Mouse (Mus musculus): ENCODE results near the gene Susd4.

DNA sequence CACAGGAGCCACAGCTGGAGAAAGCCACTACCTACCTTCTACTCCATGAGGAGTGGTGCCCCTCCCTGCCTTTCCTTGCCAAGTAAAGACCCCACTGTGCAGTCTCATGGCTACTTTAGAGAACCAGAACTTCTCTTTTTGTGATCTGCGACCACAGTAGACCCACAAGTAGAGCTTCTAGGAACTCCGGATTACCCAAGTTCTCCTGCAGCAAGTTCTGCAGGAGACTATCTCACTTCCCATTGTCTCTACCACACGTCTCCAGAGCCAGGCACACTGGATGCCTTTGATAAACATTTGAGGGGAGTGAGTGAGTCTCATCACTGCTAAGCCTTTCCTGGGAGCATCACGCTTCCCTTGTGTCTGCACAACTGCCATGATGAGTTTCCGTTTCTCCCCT lies 8.8 kb upstream of the Susd4 start:
- no peak for TF ChIP-seq CTCF (IDR thresholded peaks at IDR 0.05; ENCODE audit: borderline replicate concordance, extremely low read depth, insufficient read depth, insufficient read length)
- no peak for TF ChIP-seq POLR2A (IDR thresholded peaks at IDR 0.05; ENCODE audit: borderline replicate concordance, extremely low read depth, insufficient read depth, insufficient read length, poor library complexity, severe bottlenecking)

All from brain, embryonic 14.5 days (tissue).